Mouse (Mus musculus): ENCODE data around the gene Ttc23. TPM values are rescaled to one million over a fixed set of nuclear protein-coding genes. Genes with fewer than 3 reads are reported as not detected.

The Ttc23 gene
- polyA plus RNA-seq, 1 experiment = 2.2 TPM

- Histone ChIP-seq H3K27me3 (ENCODE audit: control insufficient read depth, insufficient read depth, low read length) (no peaks in the 10 kb centered on the region), H3K4me3 (ENCODE audit: low read depth, low read length) (no peak overlapping the region), H3K27ac (ENCODE audit: insufficient read depth, low read depth, low read length) (no peak overlapping the region), H3K36me3 (ENCODE audit: control insufficient read depth, insufficient read depth, low read length) (peaks cover 5% of the 10 kb centered on the region), H3K4me1 (ENCODE audit: control insufficient read depth, insufficient read depth, insufficient read length, low read length) (no peaks in the 10 kb centered on the region)
- TF ChIP-seq POLR2A (IDR thresholded peaks at IDR 0.05; ENCODE audit: low read depth, low read length) = no peak
- no peak for TF ChIP-seq CTCF (IDR thresholded peaks at IDR 0.05; ENCODE audit: extremely low read depth, insufficient read length, insufficient replicate concordance, low read depth, low read length)
- 88% methylated on average over 6 of the region's 6 CpGs for WGBS
Observed at GRCm38 (mm10) chr7:67708160-67708559, 61.0 kb downstream of the Ttc23 start.

- H3K36me3 ChIP-seq (ENCODE audit: control insufficient read depth, insufficient read depth, low read length) = peaks cover 5% of the 10 kb centered on the region
- 41% methylated on average over 7 of the region's 7 CpGs for WGBS
Observed at GRCm38 (mm10) chr7:67710216-67710615, 63.0 kb downstream of the Ttc23 start.

GRCm38 (mm10) chr7:67713820-67714510 lies 66.8 kb downstream of the Ttc23 start:
- Histone ChIP-seq H3K4me1 (ENCODE audit: control insufficient read depth, insufficient read depth, insufficient read length, low read length) (peaks cover 6% of the 10 kb centered on the region; the same call in 1 of the 2 replicates), H3K36me3 (ENCODE audit: control insufficient read depth, insufficient read depth, low read length) (peaks cover 5% of the 10 kb centered on the region), H3K4me3 (ENCODE audit: low read depth, low read length) (no peak overlapping the region), H3K27ac (ENCODE audit: insufficient read depth, low read depth, low read length) (no peak overlapping the region), H3K27me3 (ENCODE audit: control insufficient read depth, insufficient read depth, low read length) (no peaks in the 10 kb centered on the region)
- TF ChIP-seq CTCF (IDR thresholded peaks at IDR 0.05; ENCODE audit: extremely low read depth, insufficient read length, insufficient replicate concordance, low read depth, low read length) (no peak), POLR2A (IDR thresholded peaks at IDR 0.05; ENCODE audit: low read depth, low read length) (no peak)
- 66% methylated on average over 19 of the region's 19 CpGs for WGBS

More at GRCm38 (mm10) chr7:67710216-67710615, 63.0 kb downstream of the Ttc23 start:
- Histone ChIP-seq H3K27ac (ENCODE audit: insufficient read depth, low read depth, low read length) (no peak overlapping the region), H3K27me3 (ENCODE audit: control insufficient read depth, insufficient read depth, low read length) (no peaks in the 10 kb centered on the region), H3K4me3 (ENCODE audit: low read depth, low read length) (no peak overlapping the region), H3K4me1 (ENCODE audit: control insufficient read depth, insufficient read depth, insufficient read length, low read length) (peaks cover 3% of the 10 kb centered on the region; the same call in 1 of the 2 replicates)
- no peak for TF ChIP-seq CTCF (IDR thresholded peaks at IDR 0.05; ENCODE audit: extremely low read depth, insufficient read length, insufficient replicate concordance, low read depth, low read length)
- no peak for TF ChIP-seq POLR2A (IDR thresholded peaks at IDR 0.05; ENCODE audit: low read depth, low read length)

GRCm38 (mm10) chr7:67715176-67715575 lies 68.0 kb downstream of the Ttc23 start:
- Histone ChIP-seq H3K36me3 (ENCODE audit: control insufficient read depth, insufficient read depth, low read length) (peaks cover 2% of the 10 kb centered on the region), H3K27ac (ENCODE audit: insufficient read depth, low read depth, low read length) (no peak overlapping the region), H3K4me3 (ENCODE audit: low read depth, low read length) (no peak overlapping the region), H3K27me3 (ENCODE audit: control insufficient read depth, insufficient read depth, low read length) (no peaks in the 10 kb centered on the region), H3K4me1 (ENCODE audit: control insufficient read depth, insufficient read depth, insufficient read length, low read length) (peaks cover 6% of the 10 kb centered on the region; the same call in 1 of the 2 replicates)
- TF ChIP-seq CTCF (IDR thresholded peaks at IDR 0.05; ENCODE audit: extremely low read depth, insufficient read length, insufficient replicate concordance, low read depth, low read length) = no peak
- no peak for TF ChIP-seq POLR2A (IDR thresholded peaks at IDR 0.05; ENCODE audit: low read depth, low read length)
- 79% methylated on average over 7 of the region's 7 CpGs for WGBS

GRCm38 (mm10) chr7:67716213-67716878 lies 69.1 kb downstream of the Ttc23 start:
- H3K4me1 ChIP-seq (ENCODE audit: control insufficient read depth, insufficient read depth, insufficient read length, low read length) = peaks cover 6% of the 10 kb centered on the region; the same call in 1 of the 2 replicates
- H3K4me3 ChIP-seq (ENCODE audit: low read depth, low read length) = no peak overlapping the region
- WGBS = 73% methylated on average over 11 of the region's 11 CpGs
- TF ChIP-seq CTCF (IDR thresholded peaks at IDR 0.05; ENCODE audit: extremely low read depth, insufficient read length, insufficient replicate concordance, low read depth, low read length) (no peak), POLR2A (IDR thresholded peaks at IDR 0.05; ENCODE audit: low read depth, low read length) (no peak)
- H3K36me3 ChIP-seq (ENCODE audit: control insufficient read depth, insufficient read depth, low read length) = peaks cover 2% of the 10 kb centered on the region
- no peaks in the 10 kb centered on the region for H3K27me3 ChIP-seq (ENCODE audit: control insufficient read depth, insufficient read depth, low read length)
- H3K27ac ChIP-seq (ENCODE audit: insufficient read depth, low read depth, low read length) = peak overlapping the region; percentile 3; the same call in 1 of the 2 replicates

GRCm38 (mm10) chr7:67716925-67717324 lies 69.7 kb downstream of the Ttc23 start:
- Histone ChIP-seq H3K27ac (ENCODE audit: insufficient read depth, low read depth, low read length) (no peak overlapping the region), H3K36me3 (ENCODE audit: control insufficient read depth, insufficient read depth, low read length) (peaks cover 2% of the 10 kb centered on the region), H3K4me3 (ENCODE audit: low read depth, low read length) (no peak overlapping the region), H3K27me3 (ENCODE audit: control insufficient read depth, insufficient read depth, low read length) (no peaks in the 10 kb centered on the region), H3K4me1 (ENCODE audit: control insufficient read depth, insufficient read depth, insufficient read length, low read length) (peaks cover 6% of the 10 kb centered on the region; the same call in 1 of the 2 replicates)
- TF ChIP-seq POLR2A (IDR thresholded peaks at IDR 0.05; ENCODE audit: low read depth, low read length) (no peak), CTCF (IDR thresholded peaks at IDR 0.05; ENCODE audit: extremely low read depth, insufficient read length, insufficient replicate concordance, low read depth, low read length) (no peak)
- WGBS = 92% methylated on average over 10 of the region's 10 CpGs

GRCm38 (mm10) chr7:67717520-67717919 lies 70.3 kb downstream of the Ttc23 start:
- Histone ChIP-seq H3K27me3 (ENCODE audit: control insufficient read depth, insufficient read depth, low read length) (no peaks in the 10 kb centered on the region), H3K36me3 (ENCODE audit: control insufficient read depth, insufficient read depth, low read length) (no peaks in the 10 kb centered on the region; the same call in 1 of the 2 replicates), H3K4me3 (ENCODE audit: low read depth, low read length) (no peak overlapping the region), H3K27ac (ENCODE audit: insufficient read depth, low read depth, low read length) (no peak overlapping the region), H3K4me1 (ENCODE audit: control insufficient read depth, insufficient read depth, insufficient read length, low read length) (peaks cover 6% of the 10 kb centered on the region; the same call in 1 of the 2 replicates)
- no peak for TF ChIP-seq CTCF (IDR thresholded peaks at IDR 0.05; ENCODE audit: extremely low read depth, insufficient read length, insufficient replicate concordance, low read depth, low read length)
- no peak for TF ChIP-seq POLR2A (IDR thresholded peaks at IDR 0.05; ENCODE audit: low read depth, low read length)
- 84% methylated on average over 3 of the region's 3 CpGs for WGBS
